Mouse (Mus musculus) MEL (cell line): ENCODE results near the gene Bglap. TPM values are rescaled to one million over a fixed set of nuclear protein-coding genes. Genes with fewer than 3 reads are reported as not detected.

Experiments used
- DNase-seq: peaks from one replicate; pipeline ENCODE4 v3.0.0; 2011; ENCODE audit warnings: low read depth, low spot score
- H3K27ac ChIP-seq: 2 replicates; pipeline ENCODE4 v1.5.1; 2012; ENCODE audit warnings: low read depth, mild to moderate bottlenecking, control low read depth, low read length, moderate library complexity; ENCODE audit not compliant: control insufficient read depth
- H3K27me3 ChIP-seq, 2 experiments: fragments of 150-350 bp in 1 of 2; sonication (generic) in 1 of 2; 2 replicates each; pipeline ENCODE4 v1.6.1; 2012; ENCODE audit warnings: low read length in 2 of 2, mild to moderate bottlenecking in 2 of 2, improper control_type of control experiment in 1 of 2, moderate library complexity in 1 of 2; ENCODE audit not compliant: insufficient read depth in 2 of 2, control insufficient read depth in 1 of 2
- H3K36me3 ChIP-seq, 2 experiments: 2 replicates each; pipeline ENCODE4 v1.6.1; 2012 to 2014; ENCODE audit warnings: low read length in 2 of 2, improper control_type of control experiment in 1 of 2, inconsistent platforms in 1 of 2, mild to moderate bottlenecking in 1 of 2; ENCODE audit not compliant: insufficient read depth in 2 of 2, control insufficient read depth in 1 of 2
- H3K4me1 ChIP-seq, 2 experiments: fragments of 150-350 bp in 1 of 2; sonication (generic) in 1 of 2; 2 replicates each; pipeline ENCODE4 v1.6.1; 2012; ENCODE audit warnings: low read length in 2 of 2, improper control_type of control experiment in 1 of 2, mild to moderate bottlenecking in 1 of 2; ENCODE audit not compliant: insufficient read depth in 2 of 2, control insufficient read depth in 1 of 2
- H3K4me3 ChIP-seq, 2 experiments: fragments of 150-350 bp in 1 of 2; sonication (generic) in 1 of 2; 2 replicates each; pipeline ENCODE4 v1.5.1; 2012; ENCODE audit warnings: low read depth in 2 of 2, low read length in 2 of 2, mild to moderate bottlenecking in 2 of 2, moderate library complexity in 2 of 2, control low read depth in 1 of 2, improper control_type of control experiment in 1 of 2; ENCODE audit not compliant: control insufficient read depth in 1 of 2, insufficient read depth in 1 of 2
- H3K79me2 ChIP-seq: 2 replicates; pipeline ENCODE4 v1.6.1; 2012; ENCODE audit warnings: mild to moderate bottlenecking, low read length, moderate library complexity; ENCODE audit not compliant: control insufficient read depth, poor library complexity, insufficient read depth
- H3K9ac ChIP-seq: 2 replicates; pipeline ENCODE4 v1.6.1; 2012; ENCODE audit warnings: low read depth, mild to moderate bottlenecking, control low read depth, low read length, moderate library complexity; ENCODE audit not compliant: control insufficient read depth, poor library complexity, severe bottlenecking
- H3K9me3 ChIP-seq: fragments of 150-350 bp; sonication (generic); replicated peaks from 2 replicates; pipeline ENCODE4 v1.6.1; 2012; ENCODE audit warnings: mild to moderate bottlenecking, low read length, improper control_type of control experiment, moderate library complexity; ENCODE audit not compliant: insufficient read depth
- BHLHE40 ChIP-seq: IDR thresholded peaks from 2 replicates; pipeline ENCODE4 v1.6.1; 2012; ENCODE audit warnings: low read depth, mild to moderate bottlenecking, inconsistent platforms, low read length, improper control_type of control experiment, borderline replicate concordance
- CHD1 ChIP-seq: IDR thresholded peaks from 2 replicates; pipeline ENCODE4 v1.6.1; 2012; ENCODE audit warnings: low read depth, mild to moderate bottlenecking, inconsistent platforms, low read length, improper control_type of control experiment
- CHD2 ChIP-seq: IDR thresholded peaks from 2 replicates; pipeline ENCODE4 v1.6.1; 2011; ENCODE audit warnings: low read length, improper control_type of control experiment
- EP300 ChIP-seq, 2 experiments: IDR thresholded peaks; 2 replicates each; pipeline ENCODE4 v1.6.1; 2011; ENCODE audit warnings: improper control_type of control experiment in 2 of 2, low read length in 2 of 2, low read depth in 1 of 2, mild to moderate bottlenecking in 1 of 2
- GABPA ChIP-seq: IDR thresholded peaks from 2 replicates; pipeline ENCODE4 v1.6.1; 2012; ENCODE audit warnings: low read depth, mild to moderate bottlenecking, inconsistent platforms, low read length, improper control_type of control experiment, moderate library complexity
- GATA1 ChIP-seq: IDR thresholded peaks from 2 replicates; pipeline ENCODE4 v1.6.1; 2011; ENCODE audit warnings: low read depth, low read length, improper control_type of control experiment
- KAT2A ChIP-seq: conservative IDR thresholded peaks from 2 replicates; pipeline ENCODE4 v1.6.1; 2012; ENCODE audit warnings: low read depth, low read length, improper control_type of control experiment, inconsistent platforms
- MAFK ChIP-seq: IDR thresholded peaks from 2 replicates; pipeline ENCODE4 v1.6.1; 2011; ENCODE audit warnings: low read depth, mild to moderate bottlenecking, low read length, improper control_type of control experiment, borderline replicate concordance
- MAZ ChIP-seq: IDR thresholded peaks from 2 replicates; pipeline ENCODE4 v1.6.1; 2012; ENCODE audit warnings: low read depth, mild to moderate bottlenecking, inconsistent platforms, low read length, improper control_type of control experiment
- MYB ChIP-seq: IDR thresholded peaks from 2 replicates; pipeline ENCODE4 v1.6.1; 2011; ENCODE audit warnings: mild to moderate bottlenecking, low read depth, low read length, improper control_type of control experiment
- NRF1 ChIP-seq: IDR thresholded peaks from 2 replicates; pipeline ENCODE4 v1.6.1; 2014; ENCODE audit warnings: low read depth, mild to moderate bottlenecking, inconsistent platforms, low read length, improper control_type of control experiment, moderate library complexity; ENCODE audit not compliant: poor library complexity, insufficient read depth, severe bottlenecking
- POLR2AphosphoS2 ChIP-seq: IDR thresholded peaks from 2 replicates; pipeline ENCODE4 v1.6.1; 2011; ENCODE audit warnings: low read length, improper control_type of control experiment
- POLR2AphosphoS5 ChIP-seq: IDR thresholded peaks from 2 replicates; pipeline ENCODE4 v1.6.1; 2012; ENCODE audit warnings: low read depth, borderline replicate concordance, mild to moderate bottlenecking, inconsistent platforms, low read length, moderate library complexity, mixed read lengths
- RCOR1 ChIP-seq: IDR thresholded peaks from 2 replicates; pipeline ENCODE4 v1.6.1; 2012; ENCODE audit warnings: low read depth, mild to moderate bottlenecking, inconsistent platforms, low read length, improper control_type of control experiment
- SIN3A ChIP-seq: IDR thresholded peaks from 2 replicates; pipeline ENCODE4 v1.6.1; 2012; ENCODE audit warnings: low read length, improper control_type of control experiment, inconsistent platforms
- SMC3 ChIP-seq: IDR thresholded peaks from 2 replicates; pipeline ENCODE4 v1.6.1; 2011; ENCODE audit warnings: low read depth, low read length, improper control_type of control experiment
- TAL1 ChIP-seq: IDR thresholded peaks from 2 replicates; pipeline ENCODE4 v1.6.1; 2012; ENCODE audit warnings: mild to moderate bottlenecking, inconsistent platforms, low read length, moderate library complexity, mixed read lengths
- UBTF ChIP-seq: IDR thresholded peaks from 2 replicates; pipeline ENCODE4 v1.6.1; 2012; ENCODE audit warnings: low read depth, mild to moderate bottlenecking, inconsistent platforms, low read length, improper control_type of control experiment, moderate library complexity, borderline replicate concordance; ENCODE audit not compliant: insufficient read depth
- ZC3H11A ChIP-seq: IDR thresholded peaks from 2 replicates; pipeline ENCODE4 v1.6.1; 2012; ENCODE audit warnings: low read depth, mild to moderate bottlenecking, inconsistent platforms, low read length, improper control_type of control experiment
- ZMIZ1 ChIP-seq: IDR thresholded peaks from 2 replicates; pipeline ENCODE4 v1.6.1; 2012; ENCODE audit warnings: low read depth, mild to moderate bottlenecking, inconsistent platforms, low read length, improper control_type of control experiment, moderate library complexity
- polyA plus RNA-seq, 2 experiments: library from polyadenylated mRNA; stranded (reverse) in 1 of 2; unstranded in 1 of 2; fragments of >175 nt in 1 of 2; fragments of >200 nt in 1 of 2; gene quantifications; 2 replicates each; pipeline versions ENCODE4 v1.2.1 to v1.2.4; 2012; ENCODE audit warnings: low replicate concordance in 2 of 2, low read depth in 1 of 2; ENCODE audit not compliant: insufficient read length in 2 of 2, insufficient read depth in 1 of 2, missing spikeins in 1 of 2
- total RNA-seq: library from RNA; depleted of rRNA; stranded (reverse); fragments of 300-350 nt; gene quantifications from 2 replicates; pipeline ENCODE4 v1.2.3, GENCODE M21; 2012

Gene Bglap
- total and polyA plus RNA-seq, 3 experiments: 0.17 TPM; not detected in 2

GRCm38 (mm10) chr3:88409741-88410644 lies 25.7 kb upstream of the Bglap start, which contains the start of gene Pmf1 (continued):
- TF ChIP-seq ZC3H11A: no peak
- peak in 1 of 2 experiments; percentile 34; a peak in 1 of 4 replicates for TF ChIP-seq EP300 (IDR thresholded peaks at IDR 0.05; ENCODE audit: low read depth in 1 of 2, low read length in 2 of 2)
- peak; percentile 62; the same call in 1 of the 2 replicates for TF ChIP-seq BHLHE40
- TF ChIP-seq KAT2A: peak; percentile 55; the same call in 1 of the 2 replicates
- 0 out of 2 replicates have a peak, but pooled peaks have one; percentile 25 for TF ChIP-seq CHD1
- no peak for TF ChIP-seq UBTF
- TF ChIP-seq TAL1: no peak
- TF ChIP-seq SIN3A: peak; percentile 93
- TF ChIP-seq POLR2AphosphoS2: peak; percentile 97

GRCm38 (mm10) chr3:88408953-88409352 lies 24.7 kb upstream of the Bglap start:
- H3K36me3 ChIP-seq: peaks cover 0 to 15% of the 10 kb centered on the region in 2 experiments; a peak in 2 of 4 replicates
- DNase-seq: peak; percentile 25
- peak overlapping the region; percentile 95 for H3K9ac ChIP-seq
- H3K4me1 ChIP-seq: peaks cover 0 to 26% of the 10 kb centered on the region in 2 experiments; a peak in 3 of 4 replicates
- H3K4me3 ChIP-seq: peak overlapping the region; percentile 55 to 87
- H3K27me3 ChIP-seq: no peaks in the 10 kb centered on the region
- no peaks in the 10 kb centered on the region for H3K9me3 ChIP-seq
- H3K79me2 ChIP-seq: peaks cover 26% of the 10 kb centered on the region
- TF ChIP-seq MAFK (no peak), POLR2AphosphoS2 (no peak), RCOR1 (no peak), NRF1 (no peak), CHD2 (no peak), SMC3 (no peak), MYB (no peak), ZMIZ1 (no peak), GABPA (no peak), MAZ (no peak), POLR2AphosphoS5 (no peak), ZC3H11A (no peak), TAL1 (no peak), GATA1 (no peak), KAT2A (no peak)
- peak overlapping the region; percentile 97; the same call in 1 of the 2 replicates for H3K27ac ChIP-seq
